Mouse (Mus musculus) adrenal gland, adult 18-20 months (tissue): ENCODE measurements around the gene 1700102P08Rik. TPM values are rescaled to one million over a fixed set of nuclear protein-coding genes. Genes with fewer than 3 reads are reported as not detected.

ENCODE experiments used
- DNase-seq, 2 experiments: peaks; one replicate each; pipeline ENCODE4 v3.0.0; 2021 to 2022; ENCODE audit warnings: low spot score in 2 of 2
- total RNA-seq, 2 experiments: library from RNA; stranded (reverse); gene quantifications; 1 replicate in 1 of 2; 2 replicates in 1 of 2; pipeline ENCODE4 v1.2.3; 2021

The 1700102P08Rik gene
- total RNA-seq, 2 experiments from 2014 or later = 1.5 to 2.1 TPM

DNA sequence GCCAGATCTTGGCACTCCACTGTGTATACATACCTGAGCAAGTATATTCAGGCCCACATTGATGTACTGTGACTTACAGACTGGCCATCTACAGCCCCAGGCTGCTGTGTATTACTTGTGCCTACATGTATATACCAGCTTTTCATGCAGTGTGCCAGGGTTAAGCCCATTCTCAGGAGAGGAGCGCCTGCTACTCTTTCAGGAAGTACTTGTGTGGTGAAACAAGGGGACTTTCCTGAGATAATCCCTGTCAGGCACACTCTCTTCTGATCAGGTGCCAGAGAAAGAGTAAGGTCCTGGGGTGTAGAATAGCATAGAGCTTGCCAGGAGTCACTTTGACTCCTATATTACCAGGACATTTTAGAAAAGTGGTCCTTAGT lies 67.3 kb downstream of the 1700102P08Rik start:
- no peak for DNase-seq

Other genes starting within 250 kb of the 1700102P08Rik start
- gene Bsn, start 202.4 kb upstream of the 1700102P08Rik start, total RNA-seq = 1 to 10 TPM; 1.8 to 3.1 TPM
- gene Dag1, start 128.8 kb upstream of the 1700102P08Rik start, total RNA-seq = 100 to 1,000 TPM; 136 to 137 TPM
- gene Nicn1, start 102.4 kb upstream of the 1700102P08Rik start, total RNA-seq = 10 to 100 TPM; 19.0 to 29.2 TPM
- 1 to 10 TPM; 4.2 to 5.8 TPM for gene Amt, start 96.0 kb upstream of the 1700102P08Rik start, total RNA-seq
- gene Rhoa, start 86.7 kb upstream of the 1700102P08Rik start, total RNA-seq = 100 to 1,000 TPM; 356 to 357 TPM
- gene Tcta, start 86.6 kb upstream of the 1700102P08Rik start, total RNA-seq = 10 to 100 TPM; 36.1 to 36.2 TPM
- 100 to 1,000 TPM; 551 to 749 TPM for gene Gpx1, start 53.9 kb upstream of the 1700102P08Rik start, total RNA-seq
- gene Usp4, start 45.0 kb upstream of the 1700102P08Rik start, total RNA-seq = 100 to 1,000 TPM; 107 to 126 TPM
- not detected for gene Ccdc36, start 35.7 kb downstream of the 1700102P08Rik start, total RNA-seq
- not detected for gene BC048562, start 43.7 kb downstream of the 1700102P08Rik start, total RNA-seq
- gene Ccdc71, start 67.7 kb downstream of the 1700102P08Rik start, total RNA-seq = 10 to 100 TPM; 25.6 to 42.3 TPM
- gene Klhdc8b, start 68.8 kb downstream of the 1700102P08Rik start, total RNA-seq = 10 to 100 TPM; 20.4 to 22.3 TPM
- gene Lamb2, start 86.9 kb downstream of the 1700102P08Rik start, total RNA-seq = 100 to 1,000 TPM; 107 to 134 TPM
- gene Usp19, start 97.8 kb downstream of the 1700102P08Rik start, total RNA-seq = 100 to 1,000 TPM; 172 to 248 TPM
- 100 to 1,000 TPM; 144 to 180 TPM for gene Qars, start 114.9 kb downstream of the 1700102P08Rik start, total RNA-seq
- gene Qrich1, start 124.0 kb downstream of the 1700102P08Rik start, total RNA-seq = 100 to 1,000 TPM in 1 of 2 experiments, 10 to 100 TPM in 1; 91.5 to 107 TPM
- gene Impdh2, start 167.5 kb downstream of the 1700102P08Rik start, total RNA-seq = 100 to 1,000 TPM in 1 of 2 experiments, 10 to 100 TPM in 1; 99.7 to 135 TPM
- 10 to 100 TPM; 50.8 to 51.0 TPM for gene Ndufaf3, start 174.6 kb downstream of the 1700102P08Rik start, total RNA-seq
- gene Dalrd3, start 177.1 kb downstream of the 1700102P08Rik start, total RNA-seq = 10 to 100 TPM; 64.6 to 81.8 TPM
- 10 to 100 TPM; 93.9 to 96.2 TPM for gene Wdr6, start 185.9 kb downstream of the 1700102P08Rik start, total RNA-seq
- 1 to 10 TPM; 6.2 to 7.9 TPM for gene P4htm, start 204.9 kb downstream of the 1700102P08Rik start, total RNA-seq